Mouse (Mus musculus): ENCODE measurements around the gene Rpl6. TPM values are rescaled to one million over a fixed set of nuclear protein-coding genes. Genes with fewer than 3 reads are reported as not detected.
A peak's percentile ranks its signal among the peaks of the same experiment; 100 is the strongest.

Rpl6 gene
- total RNA-seq (2021), result 100 to 1,000 TPM; 520 to 542 TPM
- long read RNA-seq, transcript Rpl6-201 (7 exons, 1,270 nt), result major isoform, 474 of 565 reads
- long read RNA-seq, partial matches to known transcripts, result 75 of 565 reads
- long read RNA-seq, other reads (novel, unspliced or antisense), result 11 of 565 reads

- DNase-seq (ENCODE audit: low spot score in 2 of 2), result peak; percentile 70 to 82
Observed at GRCm38 (mm10) chr5:121204132-121205089, at the start of gene Rpl6. Rpl6 (plus strand) TSS chr5:121204481.

DNA sequence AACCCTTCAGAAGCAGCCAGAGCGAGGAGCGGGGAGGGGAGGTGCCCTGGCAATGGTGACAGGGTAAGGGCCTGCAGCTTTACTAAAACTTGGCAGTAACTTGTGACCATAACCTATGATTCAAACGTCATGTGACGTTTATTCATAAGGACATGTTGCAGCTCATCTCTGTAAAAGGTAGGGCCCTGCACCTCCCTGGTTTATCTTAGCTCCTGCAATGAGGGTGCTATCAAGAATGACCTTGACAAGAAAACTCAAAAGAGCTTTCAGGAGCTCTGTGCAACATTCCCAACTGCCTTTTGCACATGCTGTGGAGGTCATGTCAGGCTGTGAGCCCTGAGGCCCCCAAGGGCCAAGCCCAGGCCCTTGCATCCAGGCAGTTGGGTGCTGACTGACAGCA, 48.2 kb upstream of the Rpl6 start:
- no peak for DNase-seq (ENCODE audit: low spot score in 2 of 2)

- no peak for DNase-seq (ENCODE audit: low spot score in 2 of 2)
Observed at GRCm38 (mm10) chr5:121157017-121157416, 47.3 kb upstream of the Rpl6 start.

- DNase-seq (ENCODE audit: low spot score in 2 of 2), result no peak
Observed at GRCm38 (mm10) chr5:121157489-121157888, 46.8 kb upstream of the Rpl6 start.

GRCm38 (mm10) chr5:121158966-121159365, 45.3 kb upstream of the Rpl6 start:
- DNase-seq (ENCODE audit: low spot score in 2 of 2), result no peak

- peak; percentile 35 to 43 for DNase-seq (ENCODE audit: low spot score in 2 of 2)
Observed at GRCm38 (mm10) chr5:121162285-121162684, 42.0 kb upstream of the Rpl6 start.

- DNase-seq (ENCODE audit: low spot score in 2 of 2), result no peak
Observed at GRCm38 (mm10) chr5:121162923-121163322, 41.4 kb upstream of the Rpl6 start.

- DNase-seq (ENCODE audit: low spot score in 2 of 2), result no peak
Observed at GRCm38 (mm10) chr5:121166884-121167283, 37.4 kb upstream of the Rpl6 start.

GRCm38 (mm10) chr5:121169588-121169987, 34.7 kb upstream of the Rpl6 start:
- DNase-seq (ENCODE audit: low spot score in 2 of 2), result no peak

DNA sequence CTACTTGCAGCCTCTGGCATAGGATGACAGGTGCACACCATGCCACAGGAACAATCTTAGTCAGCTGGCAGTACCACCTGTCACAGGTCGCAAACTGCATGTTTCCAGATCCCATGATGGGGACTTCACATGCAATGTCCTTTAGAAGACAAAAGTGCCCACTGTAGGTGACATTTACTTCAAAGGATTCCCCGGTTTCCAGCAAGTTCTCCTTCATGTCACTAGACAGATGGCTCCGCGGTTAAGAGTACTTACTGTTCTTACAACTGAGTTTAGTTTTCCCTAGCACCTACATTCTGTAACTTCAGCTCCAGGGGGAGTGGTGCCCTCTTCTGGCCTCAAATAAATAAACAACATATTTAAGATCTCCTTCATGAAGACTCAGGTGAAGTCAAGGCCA, 31.4 kb upstream of the Rpl6 start:
- peak in 1 of 2 experiments; percentile 28 for DNase-seq (ENCODE audit: low spot score in 2 of 2)

DNA sequence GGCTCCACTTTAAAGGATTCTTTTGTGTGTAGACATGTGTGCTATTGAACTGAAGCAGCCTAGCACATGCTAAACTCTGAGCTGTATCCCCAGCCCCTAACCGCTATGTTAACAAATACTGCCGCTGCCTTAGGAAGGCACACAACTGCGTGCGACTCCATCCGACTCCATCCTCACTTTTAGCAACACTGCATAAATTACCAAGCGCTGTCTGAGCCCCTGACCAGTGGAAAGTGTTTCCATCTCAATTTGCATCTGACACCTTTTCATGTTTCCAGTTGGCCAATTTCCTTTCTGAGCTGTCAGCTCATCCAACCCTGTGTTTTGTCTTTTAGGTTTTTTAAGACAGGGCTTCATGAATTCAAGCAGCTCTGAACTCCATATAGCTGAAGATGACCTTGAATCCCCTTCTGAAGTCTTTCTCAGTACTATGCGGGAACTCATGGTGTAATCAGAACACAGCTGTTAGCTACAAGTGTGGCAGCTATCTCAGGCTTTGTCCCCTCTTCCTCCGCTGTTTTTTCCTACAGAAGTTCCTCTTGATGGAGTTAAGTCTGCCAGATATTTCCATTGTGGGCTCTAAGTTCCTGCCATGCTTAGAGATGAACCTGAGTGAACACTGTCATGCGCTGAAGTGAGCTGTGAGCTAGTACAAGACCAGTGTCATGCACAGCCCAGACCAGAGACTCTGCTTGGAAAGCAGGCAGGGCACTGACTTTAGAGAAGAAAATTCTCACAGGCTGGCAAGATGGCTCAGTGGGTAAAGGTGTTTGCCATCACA, 25.0 kb upstream of the Rpl6 start:
- no peak for DNase-seq (ENCODE audit: low spot score in 2 of 2)

DNA sequence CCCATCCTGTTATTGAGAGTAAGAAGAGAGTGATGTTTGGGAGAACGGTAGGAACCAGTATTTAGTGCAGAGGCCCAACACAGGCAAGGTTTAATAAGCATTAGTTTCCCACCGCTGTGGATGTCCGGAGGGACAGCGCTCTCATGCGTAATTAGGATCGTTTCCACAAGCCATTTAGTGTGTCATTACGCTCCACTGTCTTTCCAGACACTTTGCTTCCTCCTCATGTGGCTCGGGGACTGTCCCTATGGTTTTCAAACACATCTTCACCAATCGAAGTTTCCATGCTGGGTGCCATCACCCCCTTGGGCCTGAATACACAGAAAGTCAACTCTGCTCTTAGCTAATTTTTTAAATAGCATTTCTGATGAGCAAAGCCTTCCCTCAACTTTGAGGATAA, 21.0 kb upstream of the Rpl6 start:
- DNase-seq (ENCODE audit: low spot score in 2 of 2), result no peak

GRCm38 (mm10) chr5:121184375-121184774, 19.9 kb upstream of the Rpl6 start:
- DNase-seq (ENCODE audit: low spot score in 2 of 2), result no peak

DNA sequence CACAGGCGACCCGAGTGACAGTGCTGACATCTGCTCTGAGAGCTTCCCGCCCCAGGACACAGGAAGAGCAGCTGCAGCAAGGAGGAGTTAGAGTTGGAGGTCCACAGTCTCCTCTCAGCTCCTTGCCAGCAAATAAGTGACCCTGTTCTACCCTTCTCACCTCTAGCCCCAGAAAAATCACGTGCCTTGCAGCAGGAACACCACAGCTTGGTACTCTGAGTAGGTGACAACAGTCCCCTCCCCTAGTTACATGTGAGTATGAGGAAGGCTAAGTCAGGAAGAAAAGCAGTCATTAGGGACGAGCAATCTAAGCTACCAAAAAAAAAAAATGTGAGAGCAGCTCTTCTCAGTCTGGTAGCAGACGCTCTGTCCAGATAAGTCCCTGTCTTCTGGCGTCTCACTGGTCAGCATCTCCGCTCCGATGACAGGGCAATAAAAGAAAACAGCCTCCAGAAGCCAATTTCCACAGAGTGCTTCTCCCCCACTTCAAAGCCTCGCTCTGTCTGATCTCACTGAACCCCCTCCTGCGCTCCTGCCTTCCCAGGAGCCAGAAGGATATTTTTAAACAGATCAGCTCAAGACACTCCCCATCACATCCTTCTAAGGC, 19.2 kb upstream of the Rpl6 start:
- no peak for DNase-seq (ENCODE audit: low spot score in 2 of 2)

DNA sequence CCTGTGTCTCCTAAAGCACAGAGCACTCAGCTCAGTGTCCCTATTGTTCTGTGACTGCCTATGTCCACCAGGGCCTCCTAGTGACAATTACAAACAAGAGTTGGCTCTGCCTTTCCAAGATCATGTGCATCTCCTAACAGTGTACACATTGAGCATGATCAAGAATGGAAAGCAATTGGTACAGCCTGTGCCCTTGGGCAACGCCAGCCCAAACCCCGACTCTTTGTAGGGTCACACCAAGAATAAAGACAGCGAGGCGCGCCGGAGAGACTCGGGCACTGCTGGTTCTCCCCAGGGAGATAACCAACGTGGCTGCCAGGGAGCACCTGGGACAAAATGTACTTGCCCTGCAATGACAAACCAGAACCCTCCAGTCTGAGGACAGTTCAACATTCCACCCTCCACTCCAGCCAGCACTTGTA, 16.7 kb upstream of the Rpl6 start:
- no peak for DNase-seq (ENCODE audit: low spot score in 2 of 2)

DNA sequence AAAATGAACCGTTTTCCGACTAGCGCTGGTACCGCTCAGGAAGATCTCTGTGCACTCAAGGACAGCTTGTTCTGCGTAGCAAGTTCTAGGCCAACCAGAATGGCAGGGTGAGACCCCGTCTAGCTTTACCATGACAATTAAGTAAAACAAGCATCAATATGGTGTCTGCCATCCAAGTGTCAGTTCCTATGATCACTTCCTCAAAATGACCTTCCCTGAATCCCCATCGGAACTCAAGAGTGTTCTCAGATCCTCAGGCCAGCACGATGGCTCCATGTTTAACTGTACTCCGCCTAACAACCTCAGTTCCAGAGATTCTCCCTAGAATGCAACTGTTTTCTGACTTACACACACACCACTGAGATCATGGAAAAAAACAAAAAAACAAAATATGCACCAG, 16.0 kb upstream of the Rpl6 start:
- no peak for DNase-seq (ENCODE audit: low spot score in 2 of 2)

DNA sequence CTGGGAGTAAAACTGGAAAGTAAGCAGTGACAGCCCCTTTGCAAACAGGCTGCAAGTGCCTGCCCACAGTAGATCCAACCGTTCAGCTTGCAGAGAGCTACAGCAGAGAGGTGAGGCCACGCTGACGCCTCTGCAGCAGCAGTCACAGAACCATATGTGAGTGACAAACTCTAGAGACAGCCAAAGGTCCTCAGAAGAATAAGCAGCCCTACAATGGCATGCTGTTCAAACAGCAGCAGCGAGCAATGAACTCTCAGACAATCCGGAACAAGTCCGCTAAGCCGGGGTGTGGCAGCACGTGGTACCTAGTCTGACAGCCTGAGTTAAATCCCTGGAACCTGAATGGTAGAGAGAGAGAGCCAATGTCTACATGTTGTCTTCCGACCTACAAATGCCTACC, 15.1 kb upstream of the Rpl6 start:
- DNase-seq (ENCODE audit: low spot score in 2 of 2), result no peak

- no peak for DNase-seq (ENCODE audit: low spot score in 2 of 2)
Observed at GRCm38 (mm10) chr5:121190210-121190835, 14.0 kb upstream of the Rpl6 start.

DNA sequence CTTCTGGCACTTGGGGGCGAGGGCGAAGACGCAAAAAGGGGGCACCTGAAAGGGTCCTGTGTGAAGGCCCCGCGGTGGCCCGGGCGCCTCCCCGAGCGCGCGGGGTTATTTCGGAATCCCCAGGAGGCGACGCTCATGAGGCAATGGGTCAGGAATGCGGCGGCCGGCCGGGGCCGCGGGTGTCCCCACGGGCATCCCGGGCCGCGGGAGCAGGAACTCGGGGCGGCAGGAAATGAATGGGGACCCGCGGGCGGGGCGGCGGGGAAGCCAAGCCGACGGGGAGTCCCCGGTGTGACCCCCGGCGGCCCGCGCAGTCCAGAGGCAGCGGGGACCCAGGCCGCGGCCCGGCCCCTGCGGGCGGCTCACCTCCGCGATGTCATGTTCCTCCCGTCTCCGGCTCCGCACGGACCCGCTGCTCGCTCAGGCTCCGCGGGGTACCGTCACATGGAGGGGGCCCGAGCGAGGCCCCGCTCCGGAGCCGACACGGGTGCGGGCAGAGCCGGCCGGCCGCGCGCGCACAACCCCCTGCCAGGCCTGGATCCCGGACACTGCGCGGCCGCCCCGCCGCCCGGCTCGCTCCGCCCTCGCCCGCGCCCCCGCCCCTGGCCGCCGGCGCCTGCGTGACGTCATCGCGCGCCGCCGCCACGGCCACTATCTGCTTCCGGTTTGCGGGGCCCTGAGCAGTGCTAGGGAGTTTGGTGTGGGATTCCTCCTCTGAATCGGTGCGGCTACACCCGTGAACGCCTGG, 13.3 kb upstream of the Rpl6 start, which contains the start of gene Ptpn11:
Ptpn11 (minus strand) TSS at position 562 of the 748 bp plus-strand sequence.
- DNase-seq (ENCODE audit: low spot score in 2 of 2), result peak; percentile 79 to 87

- DNase-seq (ENCODE audit: low spot score in 2 of 2), result no peak
Observed at GRCm38 (mm10) chr5:121191584-121191906, 12.7 kb upstream of the Rpl6 start.

Measured in layer of hippocampus, postnatal 10 days (tissue).